Mouse (Mus musculus) ovary, postnatal 36 days (tissue): Measurements from ENCODE around the gene Gm12166.

Experiments used
- DNase-seq: peaks from one replicate; pipeline ENCODE4 v3.0.0; 2022; ENCODE audit warnings: low spot score, mixed read lengths

Gm12166 gene

DNA sequence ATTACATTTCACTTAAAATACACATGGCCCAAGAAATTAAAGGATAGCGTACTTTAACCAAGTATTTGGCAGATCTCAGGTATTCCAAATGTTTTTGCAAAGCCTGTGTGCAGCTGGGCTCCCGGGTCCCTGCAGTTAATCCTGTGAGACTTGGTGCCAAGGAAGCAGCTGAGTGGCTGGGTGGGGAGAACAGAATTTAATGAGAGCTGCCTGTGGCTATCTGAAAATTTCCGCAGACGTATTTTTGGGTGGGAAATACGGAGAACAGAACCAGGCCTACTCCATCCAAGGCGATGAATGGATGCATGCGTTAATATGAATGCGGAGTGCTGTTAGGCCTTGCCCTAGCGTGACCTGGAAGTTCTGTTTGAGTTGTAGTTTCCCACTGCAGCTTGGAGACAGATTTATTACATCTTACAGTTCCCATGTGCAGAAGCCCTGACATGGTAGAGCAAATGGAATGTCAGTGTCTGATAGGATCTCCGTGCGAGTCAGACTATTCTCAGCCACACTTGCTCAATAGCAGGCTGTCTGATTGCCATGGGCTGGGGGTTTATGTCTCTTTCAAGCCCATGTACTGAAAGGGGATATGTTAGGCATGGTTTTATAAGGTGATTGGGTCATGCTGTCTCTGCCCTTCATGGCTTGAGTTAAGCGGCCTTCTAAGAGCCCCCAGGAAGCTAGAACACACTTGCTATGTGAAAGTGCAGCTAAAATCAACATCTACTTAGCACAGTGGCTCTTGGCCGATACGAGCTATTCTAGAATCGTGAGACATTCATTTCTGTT, 21.1 kb upstream of the Gm12166 start:
- no peak for DNase-seq

DNA sequence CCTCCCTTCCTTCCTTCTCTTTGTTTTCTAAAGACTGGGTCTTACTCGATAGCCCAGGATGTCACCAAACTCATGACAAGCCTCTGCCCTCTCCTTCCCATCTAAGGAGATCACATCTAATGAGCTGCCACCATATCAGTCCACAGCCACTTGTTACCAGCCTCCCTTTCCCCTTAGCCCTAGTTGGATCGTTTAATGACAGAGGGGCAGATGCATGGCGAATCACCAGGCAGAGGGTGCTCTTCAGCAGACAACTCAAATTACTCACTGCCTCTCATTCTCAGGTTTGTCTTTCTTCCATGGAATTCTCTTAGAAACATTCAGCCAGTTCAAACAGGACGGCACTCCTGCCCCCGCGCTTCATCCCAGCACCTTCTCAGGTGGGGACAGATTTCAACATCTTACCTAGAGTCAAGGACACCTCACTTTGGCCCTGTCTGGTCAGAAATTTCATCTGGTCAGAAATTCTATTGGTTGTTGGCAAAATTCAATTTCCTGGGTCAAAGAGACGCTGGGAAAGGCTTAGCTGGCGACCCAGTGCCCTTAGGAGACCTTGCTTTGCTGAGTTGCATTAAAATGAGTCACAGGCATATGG, 20.4 kb upstream of the Gm12166 start:
- no peak for DNase-seq

DNA sequence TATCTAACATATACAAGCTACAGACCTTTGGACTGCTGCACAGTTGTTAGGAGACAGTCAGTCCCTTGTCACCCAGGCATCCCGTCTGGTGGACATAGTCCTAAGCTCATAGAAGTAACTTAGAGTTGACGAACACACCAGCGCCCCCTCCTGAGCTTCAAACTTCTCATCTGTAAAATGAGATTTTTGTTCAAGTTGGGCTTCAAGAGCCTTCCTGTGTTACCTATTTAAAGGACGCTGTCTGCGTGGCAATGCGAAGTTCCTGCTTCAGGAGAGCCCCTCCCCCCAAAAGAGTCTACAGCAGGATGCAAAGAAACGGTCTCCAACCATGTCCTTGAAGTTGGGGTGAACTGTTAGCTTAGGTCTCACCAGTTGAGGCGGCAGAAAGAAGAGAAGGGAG, 18.7 kb upstream of the Gm12166 start:
- no peak for DNase-seq

DNA sequence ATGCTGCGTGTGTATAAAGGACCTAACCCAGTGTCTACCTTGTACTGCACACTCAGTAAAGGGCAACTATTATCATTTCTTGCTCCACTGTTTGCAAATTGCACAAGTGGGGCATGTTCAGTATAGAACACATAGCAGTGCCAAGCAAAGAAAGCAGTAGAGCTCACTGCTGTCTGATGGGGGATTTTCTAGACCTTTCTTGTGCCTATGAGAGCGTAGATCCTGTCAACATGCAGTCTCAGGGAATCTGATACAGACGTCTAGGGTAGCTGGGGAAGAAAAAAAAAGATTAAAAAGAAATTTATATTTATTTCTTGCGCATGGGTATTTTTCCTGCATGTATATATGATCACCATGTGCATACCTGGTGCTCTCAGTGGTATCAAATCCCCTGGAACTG, 18.0 kb upstream of the Gm12166 start:
- no peak for DNase-seq

DNA sequence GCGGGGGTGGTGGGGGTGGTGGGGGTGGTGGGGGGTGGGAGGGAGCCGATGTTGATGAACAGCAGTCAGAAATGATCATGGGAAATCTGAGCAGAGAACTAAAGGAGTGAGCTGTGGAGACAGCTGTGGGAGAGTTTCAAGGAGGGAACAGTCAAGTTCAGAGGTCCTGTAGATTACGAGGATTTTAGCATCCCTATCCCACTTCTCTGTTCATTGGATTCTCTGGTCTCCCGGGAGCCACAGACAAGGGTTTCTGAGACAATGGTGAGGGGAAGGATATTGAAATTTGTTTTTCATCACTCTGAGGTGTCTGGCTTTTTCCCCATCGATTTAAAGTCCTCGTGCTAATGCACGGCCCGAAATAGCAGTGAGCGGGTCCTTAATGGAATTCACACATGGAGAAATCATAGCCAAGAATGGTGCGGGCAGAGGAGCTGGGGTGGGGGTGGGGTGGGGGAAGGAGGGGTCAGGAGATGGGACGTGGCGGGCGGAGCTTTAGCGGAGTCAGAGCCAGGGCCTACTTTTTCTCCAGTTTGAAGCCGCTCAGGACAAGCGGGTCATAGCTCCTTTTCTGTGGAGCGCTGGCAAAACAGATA, 17.4 kb upstream of the Gm12166 start:
- no peak for DNase-seq

DNA sequence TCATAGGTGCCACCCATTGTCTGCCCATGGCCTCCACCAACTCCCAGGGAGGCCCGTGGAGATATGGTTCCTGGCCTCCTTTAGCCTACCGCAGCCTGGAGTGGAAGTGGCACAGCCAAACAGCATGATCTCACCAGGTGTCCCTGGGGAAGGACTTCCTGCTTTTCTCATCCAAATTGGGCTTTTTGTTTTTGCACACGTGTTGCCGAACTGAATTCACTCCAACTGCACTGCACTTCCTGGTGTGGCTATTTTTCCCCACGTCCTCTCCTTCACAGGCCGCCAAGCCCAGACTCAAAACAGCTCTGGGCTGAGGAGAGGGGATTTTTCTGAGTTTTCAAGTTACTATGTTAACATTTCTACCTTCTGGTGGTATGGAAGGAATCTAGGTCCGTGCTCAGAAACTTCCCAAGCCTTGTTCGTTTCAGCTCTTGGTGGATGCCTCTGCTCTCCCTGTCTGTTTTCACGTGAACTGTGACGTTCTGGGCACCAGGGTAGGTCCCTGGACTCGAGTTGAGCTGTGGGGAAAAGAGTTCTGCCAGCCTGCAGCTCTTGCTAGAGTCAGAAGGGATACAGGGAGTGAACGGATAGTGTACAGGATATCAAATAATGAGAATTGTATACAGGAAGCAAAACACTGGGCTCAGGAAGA, 16.8 kb upstream of the Gm12166 start:
- DNase-seq, result no peak

DNA sequence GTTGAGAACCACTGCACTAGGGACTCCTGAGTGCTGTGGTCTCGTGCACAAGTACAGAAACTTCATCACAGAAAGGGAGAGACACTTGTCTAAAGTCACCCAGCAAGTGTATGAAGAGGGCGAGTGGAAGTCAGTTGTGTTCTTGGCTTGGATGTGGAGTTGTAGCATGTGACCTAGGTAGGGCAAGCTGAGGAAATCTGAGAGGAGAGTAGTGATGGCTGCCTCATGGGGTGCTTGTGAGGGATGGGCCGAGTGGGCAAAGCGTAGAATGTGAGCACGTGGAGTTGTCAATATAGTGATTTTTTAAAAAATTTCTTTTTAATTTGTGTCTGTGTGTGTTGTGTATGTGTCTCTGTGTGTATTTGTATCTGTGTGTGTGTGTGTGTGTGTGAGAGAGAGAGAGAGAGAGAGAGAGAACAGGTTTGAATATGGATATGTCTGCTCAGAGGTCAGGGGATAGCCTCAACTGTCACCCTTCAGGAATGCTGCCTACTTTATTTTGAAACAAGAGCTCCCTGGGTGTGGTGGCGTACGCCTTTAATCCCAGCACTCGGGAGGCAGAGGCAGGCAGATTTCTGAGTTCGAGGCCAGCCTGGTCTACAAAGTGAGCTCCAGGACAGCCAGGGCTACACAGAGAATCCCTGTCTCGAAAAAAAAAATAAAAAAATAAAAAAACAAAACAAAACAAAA, 15.4 kb upstream of the Gm12166 start:
- DNase-seq, result no peak

DNA sequence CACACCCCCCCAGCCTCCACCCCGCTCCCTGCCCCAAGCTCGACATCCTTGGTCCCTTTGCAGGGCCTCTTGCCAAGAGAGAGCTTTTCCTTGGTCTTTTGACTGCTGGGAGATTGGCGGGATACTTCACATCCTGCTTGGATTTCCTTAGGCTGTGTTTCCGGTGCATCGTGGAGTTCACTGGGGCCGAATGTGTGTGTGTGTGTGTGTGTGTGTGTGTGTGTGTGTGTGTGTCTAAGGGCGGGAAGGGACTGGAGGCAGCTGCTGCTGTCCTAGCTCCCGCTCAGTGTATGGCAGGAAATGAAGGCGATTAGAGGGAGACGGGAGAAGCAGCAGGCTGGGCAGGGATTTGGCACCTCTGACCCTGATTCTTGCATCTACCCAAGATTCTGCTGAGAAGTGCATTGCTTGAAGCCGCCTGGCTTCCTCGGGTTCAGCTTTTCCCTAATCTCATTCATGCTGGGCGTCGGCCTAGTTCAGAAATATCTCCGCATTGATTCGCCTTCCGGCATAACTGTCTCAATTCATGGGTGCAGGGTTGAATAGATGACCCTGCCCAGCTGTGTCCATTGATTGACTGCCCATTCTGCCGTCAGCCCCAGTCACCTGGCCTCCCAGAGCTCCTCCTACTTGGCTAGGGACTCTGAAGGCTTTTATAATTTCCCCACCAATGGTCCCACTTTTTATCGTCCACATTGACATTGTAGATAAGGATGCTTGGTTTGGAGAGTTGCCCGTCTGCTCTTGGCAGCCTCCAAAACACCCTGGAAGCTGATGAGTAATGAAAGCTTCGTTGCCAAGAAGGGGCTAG, 13.3 kb upstream of the Gm12166 start:
- peak; percentile 61 for DNase-seq

DNA sequence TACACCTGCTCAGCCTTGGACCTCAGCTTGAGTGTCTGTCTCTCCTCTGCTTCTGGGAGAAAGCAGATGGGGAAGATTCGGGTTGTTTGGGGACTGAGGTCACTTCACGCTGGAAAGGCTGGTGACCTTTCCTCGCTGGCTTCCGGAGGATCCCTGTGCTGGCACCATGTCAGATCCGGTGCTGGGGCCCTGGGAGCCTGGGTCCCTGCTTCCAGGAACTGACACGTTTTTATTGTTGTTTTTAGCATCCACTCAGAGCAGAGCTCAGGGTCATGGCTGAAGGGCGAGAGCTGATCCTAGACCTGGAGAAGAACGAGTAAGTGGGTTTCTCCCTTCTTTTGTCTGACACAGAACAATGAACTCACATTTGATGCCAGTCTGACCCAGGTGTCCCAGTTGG, 12.6 kb upstream of the Gm12166 start:
- no peak for DNase-seq

DNA sequence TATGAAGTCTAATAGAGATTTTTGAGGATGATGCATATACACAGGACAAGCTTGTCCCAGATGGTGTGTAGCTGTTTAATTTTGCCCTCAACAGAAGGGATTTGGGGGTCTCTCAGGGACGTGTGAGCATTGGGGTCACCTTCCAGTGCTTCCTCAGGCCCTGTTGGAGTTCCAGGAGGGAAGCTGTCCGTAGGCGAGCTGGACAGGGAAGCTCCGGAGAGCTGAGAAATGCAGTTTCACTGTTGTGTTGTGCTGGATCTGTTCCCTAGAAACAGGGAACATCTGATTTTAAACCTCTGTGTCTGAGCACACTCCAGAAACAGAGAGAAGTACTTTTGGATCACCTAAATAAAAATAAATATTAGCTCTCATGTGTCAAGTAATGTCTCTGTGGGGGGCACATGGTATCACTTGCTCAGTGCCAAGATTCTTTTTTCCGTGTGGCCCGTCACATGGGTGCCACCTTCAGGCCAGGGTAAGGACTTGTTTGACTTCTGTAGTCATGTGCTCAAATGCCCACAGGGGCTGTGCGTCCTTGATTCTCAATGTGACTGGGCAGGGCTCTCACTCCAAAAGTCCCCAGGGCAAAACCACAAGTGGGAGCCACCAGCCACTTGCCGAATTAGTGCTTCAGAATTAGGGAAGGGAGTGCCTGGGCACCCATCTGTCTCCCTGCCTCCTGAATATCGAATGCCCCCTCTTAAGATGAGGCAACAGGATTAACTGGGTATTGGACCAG, 11.0 kb upstream of the Gm12166 start:
- DNase-seq, result peak; percentile 31

DNA sequence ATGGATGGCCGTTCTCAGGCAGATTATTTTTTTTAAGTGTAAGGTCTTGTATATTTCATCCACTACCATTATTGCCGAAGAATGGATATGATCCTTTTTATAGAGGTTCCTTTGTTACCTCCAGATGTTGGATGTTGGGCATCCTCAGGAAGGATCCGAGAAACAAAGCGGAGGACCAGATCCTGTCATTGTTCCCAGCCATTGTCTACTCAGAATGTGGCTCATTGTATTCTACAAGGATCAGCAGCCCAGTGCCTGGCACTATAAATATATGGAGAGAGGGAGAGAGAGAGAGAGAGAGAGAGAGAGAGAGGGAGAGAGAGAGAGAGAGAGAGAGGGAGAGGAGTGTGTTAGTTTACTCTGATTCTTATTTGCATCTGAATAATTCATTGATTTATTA, 10.4 kb upstream of the Gm12166 start:
- no peak for DNase-seq

DNA sequence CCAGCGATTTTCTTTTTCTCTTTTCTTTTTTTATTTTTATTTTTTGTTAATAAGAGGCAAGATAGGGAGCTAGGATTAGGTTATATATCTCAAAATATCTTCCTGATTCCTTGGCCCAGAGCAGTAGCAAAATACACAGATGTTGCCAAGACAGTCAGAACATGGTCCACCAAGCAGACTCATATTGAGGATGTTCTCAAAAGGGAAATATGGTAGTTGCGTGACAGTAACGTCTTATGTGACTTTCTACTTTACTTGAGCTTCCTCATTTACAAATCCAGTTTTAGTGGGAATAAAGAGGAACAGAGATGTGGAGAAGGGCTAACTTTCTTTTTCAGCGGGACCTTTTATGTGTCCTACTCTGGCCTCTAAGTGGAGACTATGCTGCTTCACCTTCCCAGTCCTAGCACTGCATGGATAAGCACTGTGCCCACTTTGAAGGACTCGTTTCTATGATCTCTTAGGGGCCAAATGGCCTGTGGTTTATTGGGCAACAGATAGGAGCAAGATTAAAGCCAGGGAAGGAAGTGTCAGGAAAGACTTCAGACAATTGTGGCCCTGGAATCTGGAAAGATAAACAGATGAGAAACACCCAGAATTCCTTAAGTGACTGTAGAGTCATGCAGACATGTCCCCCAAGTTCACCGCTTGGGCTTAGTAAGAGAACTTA, 9.8 kb upstream of the Gm12166 start:
- DNase-seq, result no peak

DNA sequence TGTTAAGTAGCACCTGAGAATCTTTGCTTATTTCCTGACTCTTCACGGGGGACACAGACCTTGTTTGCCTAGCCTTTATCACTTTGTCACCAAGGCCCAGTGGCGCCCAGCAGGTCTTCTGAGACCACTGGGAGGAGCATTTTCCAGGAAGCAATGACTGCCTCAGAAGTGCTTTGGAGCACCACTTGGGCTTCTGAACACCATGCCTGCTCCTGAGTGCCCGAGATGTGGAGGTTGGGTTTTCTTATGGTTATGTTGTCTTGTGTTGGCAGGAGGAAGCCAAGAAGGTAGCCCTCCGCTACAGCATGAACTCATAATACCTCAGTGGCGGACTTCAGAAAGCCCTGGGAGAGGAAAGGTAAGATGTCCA, 8.5 kb upstream of the Gm12166 start:
- DNase-seq, result no peak

DNA sequence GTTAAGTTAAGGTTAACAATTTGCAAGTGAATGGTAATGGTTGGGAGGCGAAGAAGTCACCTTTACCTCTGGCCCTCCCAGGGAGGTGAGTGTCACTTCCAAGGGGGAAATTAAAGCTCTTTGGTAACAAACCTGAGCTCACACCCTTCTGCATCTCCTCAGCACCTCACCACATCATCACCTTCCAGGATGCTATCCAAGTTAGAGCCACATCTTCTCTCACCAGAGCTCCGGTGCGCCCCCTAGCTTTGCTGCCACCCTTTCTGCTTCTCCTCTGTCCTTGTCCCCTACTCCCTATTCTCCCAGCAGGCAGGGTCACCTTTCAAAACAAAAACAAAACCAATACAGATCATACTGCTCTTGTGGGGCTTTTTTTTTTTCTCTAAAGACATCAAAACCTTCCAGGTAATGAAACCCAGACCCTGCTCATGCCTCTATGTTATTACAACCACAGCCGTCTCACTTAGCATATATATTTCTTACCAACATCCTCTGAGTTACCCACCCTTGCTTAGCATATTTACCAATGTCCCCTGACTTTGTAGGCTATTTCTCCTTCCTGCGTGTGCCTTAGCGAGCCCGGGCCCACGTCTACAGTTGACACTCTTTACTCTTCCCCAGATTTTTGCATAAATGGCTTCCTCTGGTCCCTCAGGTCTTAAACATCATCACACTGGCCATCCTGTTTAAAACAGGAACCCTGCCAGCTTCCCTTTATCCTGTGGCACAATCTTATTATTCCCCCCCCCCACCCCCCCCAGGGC, 7.9 kb upstream of the Gm12166 start:
- no peak for DNase-seq

DNA sequence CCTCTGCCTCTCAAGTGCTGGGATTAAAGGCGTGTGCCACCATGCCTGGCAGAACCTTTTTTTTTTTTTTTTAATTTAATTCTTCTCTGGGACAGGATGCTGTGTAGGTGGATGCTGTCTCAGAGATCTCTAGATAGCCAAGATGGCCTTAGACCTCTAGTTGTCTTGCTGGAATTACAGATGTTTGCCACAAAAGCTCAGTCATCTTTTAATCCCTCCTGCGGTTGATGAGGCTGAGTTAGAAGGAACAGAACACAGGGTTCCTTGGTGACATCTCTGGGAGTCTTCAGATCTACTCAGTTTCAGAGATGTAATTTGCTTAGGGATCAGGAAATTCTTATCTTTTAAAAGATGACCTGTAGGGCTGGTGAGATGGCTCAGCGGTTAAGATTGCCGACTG, 6.8 kb upstream of the Gm12166 start:
- DNase-seq, result no peak

DNA sequence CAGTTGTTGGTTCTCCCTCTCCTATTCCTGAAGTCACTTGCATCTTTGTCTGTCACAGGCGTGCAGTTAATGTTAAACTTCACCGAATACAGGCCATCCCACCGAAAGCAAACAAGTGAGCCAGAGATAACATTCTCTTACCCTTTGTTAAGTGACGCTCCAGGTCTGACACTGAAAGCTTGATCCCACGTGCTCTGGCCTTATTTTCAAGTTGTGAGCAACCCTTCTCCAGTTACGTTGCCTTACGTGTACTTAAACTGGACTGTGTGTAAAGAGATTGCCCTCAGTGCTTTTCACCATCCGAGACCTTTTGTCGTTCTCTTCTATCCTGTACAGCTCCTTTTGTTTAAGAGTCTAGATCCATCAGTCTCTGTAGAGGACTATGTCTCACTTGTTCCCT, 5.9 kb upstream of the Gm12166 start:
- DNase-seq, result no peak

DNA sequence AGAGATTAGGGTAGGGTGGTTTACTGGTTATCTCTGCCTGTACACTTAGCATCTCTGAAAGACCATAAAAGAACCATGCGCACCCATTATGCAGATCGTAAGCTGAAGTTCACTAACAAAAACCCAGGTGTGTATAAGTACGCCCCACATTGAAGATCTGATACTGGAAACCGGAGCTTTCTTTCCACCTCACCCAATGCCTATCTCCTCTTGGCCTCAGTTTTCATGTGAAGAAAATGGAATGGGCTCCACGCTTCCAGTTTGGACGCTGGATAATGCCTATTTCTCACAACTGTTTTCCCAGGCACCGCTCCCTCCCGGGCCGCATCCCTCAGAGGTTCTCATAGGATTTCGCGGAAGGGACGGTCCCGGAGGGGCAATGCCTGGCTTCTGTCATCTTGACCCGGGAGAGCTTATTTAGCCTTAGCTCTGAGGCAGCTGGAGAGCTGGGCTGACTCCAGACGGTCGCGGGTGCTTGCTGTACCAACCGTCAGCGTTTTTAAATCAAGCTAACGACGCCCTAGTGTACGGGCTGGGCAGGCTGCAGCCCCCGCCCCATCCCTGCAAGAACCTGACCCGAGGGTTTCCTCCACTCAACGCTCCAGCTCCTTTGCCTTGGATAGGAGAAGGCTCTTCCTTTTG, 4.8 kb upstream of the Gm12166 start:
- no peak for DNase-seq

DNA sequence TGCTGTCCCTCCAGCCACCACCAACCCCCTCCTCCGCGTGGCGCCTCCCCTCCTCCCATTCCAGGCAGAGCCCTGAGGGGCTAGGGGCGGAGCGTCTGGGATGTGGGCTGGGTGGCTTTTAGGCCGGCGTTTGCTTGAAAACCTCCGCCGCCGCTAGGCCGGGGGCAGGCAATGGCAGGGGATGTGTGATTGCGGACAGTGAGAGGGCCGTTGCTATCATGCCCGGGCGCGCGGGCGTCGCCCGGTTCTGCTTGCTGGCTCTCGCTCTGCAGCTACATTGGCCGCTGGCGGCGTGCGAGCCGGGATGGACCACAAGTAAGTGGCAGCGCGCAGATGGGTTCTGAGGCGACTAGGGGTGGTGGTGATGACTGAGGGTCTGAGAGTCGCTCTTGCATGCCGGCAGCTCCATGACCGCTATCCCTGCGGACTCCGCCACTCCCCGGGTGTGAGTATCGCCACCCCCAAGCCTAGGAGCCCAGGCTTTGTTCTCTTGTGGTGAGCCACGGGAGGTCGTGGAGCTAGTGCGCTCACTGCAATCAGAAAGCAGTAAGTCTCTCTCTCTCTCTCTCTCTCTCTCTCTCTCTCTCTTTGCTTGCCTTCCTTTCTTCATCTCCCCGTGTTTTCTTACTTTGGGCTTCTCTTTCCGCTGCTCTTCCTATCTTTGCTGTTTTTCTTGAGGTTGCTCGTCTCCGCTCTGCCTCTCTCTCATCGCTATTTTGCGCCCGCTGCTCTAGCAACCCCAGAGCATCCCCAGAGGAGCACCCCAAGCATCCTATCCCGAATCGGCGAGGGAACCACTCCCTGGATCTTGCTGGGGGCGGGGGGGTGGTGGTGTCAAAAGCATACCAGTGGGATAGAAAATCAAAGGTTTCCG, 4.0 kb upstream of the Gm12166 start, which contains the start of gene Adam19:
TSS of gene Adam19 (plus strand) at position 97 of the 874 bp plus-strand sequence.
- DNase-seq, result peak; percentile 64
